Mouse (Mus musculus) thymus, adult 2 months (tissue): Measurements from ENCODE around the gene Olfml3. TPM values are rescaled to one million over a fixed set of nuclear protein-coding genes. Genes with fewer than 3 reads are reported as not detected.

ENCODE experiments used
- DNase-seq: peaks from one replicate; pipeline ENCODE4 v3.0.0; 2021
- H3K27ac ChIP-seq: fragments of 200-500 bp; 2 replicates; pipeline ENCODE4 v1.5.1; 2012; ENCODE audit warnings: low read length, control low read depth; ENCODE audit not compliant: control insufficient read depth, insufficient read depth
- H3K27me3 ChIP-seq: fragments of 200-500 bp; 2 replicates; pipeline ENCODE4 v1.6.1; 2012; ENCODE audit warnings: mild to moderate bottlenecking, low read length, moderate library complexity, mixed read lengths; ENCODE audit not compliant: control insufficient read depth, insufficient read depth
- H3K36me3 ChIP-seq: fragments of 200-500 bp; 2 replicates; pipeline ENCODE4 v1.6.1; 2012; ENCODE audit warnings: mild to moderate bottlenecking, low read length, moderate library complexity; ENCODE audit not compliant: control insufficient read depth, insufficient read depth
- H3K4me1 ChIP-seq: fragments of 200-500 bp; replicated peaks from 2 replicates; pipeline ENCODE4 v1.6.1; 2012; ENCODE audit warnings: low read length; ENCODE audit not compliant: control insufficient read depth, insufficient read depth
- H3K4me3 ChIP-seq: fragments of 200-500 bp; 2 replicates; pipeline ENCODE4 v1.5.1; 2012; ENCODE audit warnings: mild to moderate bottlenecking, low read length, control low read depth, moderate library complexity; ENCODE audit not compliant: control insufficient read depth, insufficient read depth
- CTCF ChIP-seq: fragments of 200-500 bp; IDR thresholded peaks from 2 replicates; pipeline ENCODE4 v1.5.1; 2012; ENCODE audit warnings: mild to moderate bottlenecking, control low read depth, low read length, moderate library complexity, borderline replicate concordance; ENCODE audit not compliant: control insufficient read depth, poor library complexity, insufficient read depth; ENCODE audit errors: extremely low read depth
- POLR2A ChIP-seq: fragments of 200-500 bp; IDR thresholded peaks from 2 replicates; pipeline ENCODE4 v1.6.1; 2012; ENCODE audit warnings: mild to moderate bottlenecking, low read length, control low read depth, moderate library complexity; ENCODE audit not compliant: control insufficient read depth, poor library complexity, insufficient read depth; ENCODE audit errors: extremely low read depth
- WGBS: fragments of 180-500 bp; shearing (Covaris S2); methylation state at CpG from one replicate; pipeline ENCODE4 v1.1.7; 2018; 5-methylcytosine and 5-hydroxymethylcytosine counted together
- polyA plus RNA-seq: library from polyadenylated mRNA; depleted of rRNA; stranded (reverse); fragments of >200 nt; gene quantifications from 2 replicates; pipeline ENCODE4 v1.2.3, GENCODE M21; 2012

The Olfml3 gene
- polyA plus RNA-seq, 1 experiment: 6.1 TPM

- no peak overlapping the region for H3K27ac ChIP-seq
- no peak overlapping the region for H3K4me3 ChIP-seq
- H3K36me3 ChIP-seq: peaks cover 95% of the 10 kb centered on the region
- H3K4me1 ChIP-seq: no peaks in the 10 kb centered on the region
- H3K27me3 ChIP-seq: no peaks in the 10 kb centered on the region
- no peak for DNase-seq
- TF ChIP-seq POLR2A (no peak), CTCF (no peak)
- WGBS: 97% methylated on average over 7 of the region's 7 CpGs
Observed at GRCm38 (mm10) chr3:103758456-103758855, 20.7 kb upstream of the Olfml3 start.

- DNase-seq: no peak
- H3K36me3 ChIP-seq: peaks cover 95% of the 10 kb centered on the region
- H3K27me3 ChIP-seq: no peaks in the 10 kb centered on the region
- no peak overlapping the region for H3K27ac ChIP-seq
- no peak for TF ChIP-seq CTCF
- TF ChIP-seq POLR2A: no peak
- WGBS: 96% methylated on average over 2 of the region's 2 CpGs
- H3K4me1 ChIP-seq: no peaks in the 10 kb centered on the region
- H3K4me3 ChIP-seq: no peak overlapping the region
Observed at GRCm38 (mm10) chr3:103756920-103757319, 19.1 kb upstream of the Olfml3 start.

- H3K27ac ChIP-seq: no peak overlapping the region
- DNase-seq: no peak
- no peaks in the 10 kb centered on the region for H3K4me1 ChIP-seq
- WGBS: 94% methylated on average over 3 of the region's 3 CpGs
- H3K4me3 ChIP-seq: no peak overlapping the region
- no peaks in the 10 kb centered on the region for H3K27me3 ChIP-seq
- TF ChIP-seq POLR2A (no peak), CTCF (no peak)
- peaks cover 95% of the 10 kb centered on the region for H3K36me3 ChIP-seq
Observed at GRCm38 (mm10) chr3:103755351-103755750, 17.6 kb upstream of the Olfml3 start.

GRCm38 (mm10) chr3:103751558-103751957, 13.8 kb upstream of the Olfml3 start:
- Histone ChIP-seq H3K27ac (no peak overlapping the region), H3K4me1 (no peaks in the 10 kb centered on the region), H3K27me3 (no peaks in the 10 kb centered on the region), H3K36me3 (peaks cover 97% of the 10 kb centered on the region), H3K4me3 (no peak overlapping the region)
- DNase-seq: no peak
- 93% methylated on average over 2 of the region's 2 CpGs for WGBS
- no peak for TF ChIP-seq POLR2A
- no peak for TF ChIP-seq CTCF

- peaks cover 91% of the 10 kb centered on the region for H3K36me3 ChIP-seq
- no peak overlapping the region for H3K27ac ChIP-seq
- TF ChIP-seq CTCF: no peak
- TF ChIP-seq POLR2A: no peak
- no peak overlapping the region for H3K4me3 ChIP-seq
- no peaks in the 10 kb centered on the region for H3K27me3 ChIP-seq
- DNase-seq: no peak
- 86% methylated on average over 5 of the region's 5 CpGs for WGBS
- no peaks in the 10 kb centered on the region for H3K4me1 ChIP-seq
Observed at GRCm38 (mm10) chr3:103746711-103747110, 8.9 kb upstream of the Olfml3 start.

GRCm38 (mm10) chr3:103745001-103745770, 7.4 kb upstream of the Olfml3 start:
- DNase-seq: no peak
- peaks cover 86% of the 10 kb centered on the region for H3K36me3 ChIP-seq
- H3K4me1 ChIP-seq: peaks cover 5% of the 10 kb centered on the region

More at GRCm38 (mm10) chr3:103745001-103745770, 7.4 kb upstream of the Olfml3 start:
- Histone ChIP-seq H3K4me3 (no peak overlapping the region), H3K27me3 (no peaks in the 10 kb centered on the region), H3K27ac (no peak overlapping the region)
- TF ChIP-seq CTCF (no peak), POLR2A (no peak)
- WGBS: 73% methylated on average over 14 of the region's 14 CpGs
